Mouse (Mus musculus) neutrophil, adult 83 days (primary cell): ENCODE measurements around the gene Get4. TPM values are rescaled to one million over a fixed set of nuclear protein-coding genes. Genes with fewer than 3 reads are reported as not detected.

Experiments
- total RNA-seq, 2 experiments: library from RNA; stranded (reverse); gene quantifications; one replicate each; pipeline ENCODE4 v1.2.4; 2023

Gene Get4
- 10 to 100 TPM; 33.1 to 37.5 TPM for total RNA-seq

DNA sequence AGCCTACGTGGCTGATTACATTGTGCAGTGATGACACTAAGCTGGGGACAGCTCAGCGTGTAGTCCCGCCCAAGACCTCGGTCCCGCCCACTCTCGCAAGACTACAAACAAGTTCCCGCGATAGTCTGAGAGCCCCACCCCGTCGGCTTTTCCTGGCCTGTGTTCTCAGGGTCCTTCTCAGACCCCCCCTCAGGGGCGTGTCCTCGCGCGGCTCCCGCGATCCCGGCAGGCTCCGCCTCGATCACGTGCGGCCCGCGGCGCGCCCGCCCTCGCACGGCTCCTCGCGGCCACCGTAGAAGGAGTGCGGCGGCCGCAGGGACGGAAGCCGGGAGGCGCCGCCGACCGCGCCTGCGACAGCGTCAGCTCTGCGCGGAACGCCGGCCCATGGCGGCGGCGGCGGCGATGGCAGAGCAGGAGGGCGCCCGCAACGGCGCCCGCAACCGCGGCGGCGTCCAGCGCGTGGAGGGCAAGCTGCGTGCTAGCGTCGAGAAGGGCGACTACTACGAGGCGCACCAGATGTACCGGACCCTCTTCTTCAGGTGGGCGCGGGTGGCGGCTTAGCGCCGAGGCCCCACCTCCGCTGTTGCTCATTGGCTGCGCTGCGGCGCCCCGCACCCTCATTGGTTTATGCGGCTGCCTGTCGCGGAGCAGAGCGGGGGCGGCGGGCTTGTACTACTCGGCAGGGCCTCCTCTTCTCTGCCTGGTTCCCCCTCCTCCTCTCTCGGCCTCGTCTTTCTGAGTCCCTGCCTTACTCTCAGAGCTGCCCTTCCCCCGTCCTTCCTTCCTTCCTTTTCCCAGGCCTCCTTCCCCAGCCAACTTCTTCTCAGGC is at the start of gene Get4:
Gene Get4 (plus strand): TSS at position 244 of the 829 bp plus-strand sequence.

Other genes with a start within 250 kb of the Get4 start
- under 1 TPM; 0.22 to 0.90 TPM for gene Prkar1b, start 102.3 kb upstream of the Get4 start, total RNA-seq
- gene Dnaaf5, start 102.1 kb upstream of the Get4 start, total RNA-seq, result 1 to 10 TPM; 4.8 to 6.3 TPM
- gene Sun1, start 51.7 kb upstream of the Get4 start, total RNA-seq, result 10 to 100 TPM; 65.4 to 70.0 TPM
- gene Adap1, start 73.3 kb downstream of the Get4 start, total RNA-seq, result 10 to 100 TPM; 83.4 to 92.6 TPM
- 10 to 100 TPM; 25.0 to 27.5 TPM for gene Cox19, start 99.1 kb downstream of the Get4 start, total RNA-seq
- not detected for gene Cyp2w1, start 100.3 kb downstream of the Get4 start, total RNA-seq
- 1 to 10 TPM; 8.6 to 9.9 TPM for gene Gpr146, start 125.4 kb downstream of the Get4 start, total RNA-seq
- gene C130050O18Rik, start 153.0 kb downstream of the Get4 start, total RNA-seq, result 10 to 100 TPM; 24.6 to 27.5 TPM
- under 1 TPM; 0.26 to 0.68 TPM for gene Gper1, start 170.8 kb downstream of the Get4 start, total RNA-seq
- gene 3110082I17Rik, start 208.2 kb downstream of the Get4 start, total RNA-seq, result 10 to 100 TPM; 10.1 to 10.7 TPM
- gene Zfand2a, start 232.2 kb downstream of the Get4 start, total RNA-seq, result 10 to 100 TPM; 87.9 to 91.7 TPM